Mouse (Mus musculus) leukemia stem cell, adult 10-12 weeks (primary cell): ENCODE measurements around the gene Cenpw. TPM values are rescaled to one million over a fixed set of nuclear protein-coding genes. Genes with fewer than 3 reads are reported as not detected.

Experiments
- polyA plus RNA-seq: library from polyadenylated mRNA; stranded (reverse); fragments of >175 nt; gene quantifications from 2 replicates; pipeline ENCODE4 v1.2.3, GENCODE M21; 2012; ENCODE audit warnings: low replicate concordance

The Cenpw gene
- polyA plus RNA-seq = 30.3 and 48.9 TPM in 2 replicates

DNA sequence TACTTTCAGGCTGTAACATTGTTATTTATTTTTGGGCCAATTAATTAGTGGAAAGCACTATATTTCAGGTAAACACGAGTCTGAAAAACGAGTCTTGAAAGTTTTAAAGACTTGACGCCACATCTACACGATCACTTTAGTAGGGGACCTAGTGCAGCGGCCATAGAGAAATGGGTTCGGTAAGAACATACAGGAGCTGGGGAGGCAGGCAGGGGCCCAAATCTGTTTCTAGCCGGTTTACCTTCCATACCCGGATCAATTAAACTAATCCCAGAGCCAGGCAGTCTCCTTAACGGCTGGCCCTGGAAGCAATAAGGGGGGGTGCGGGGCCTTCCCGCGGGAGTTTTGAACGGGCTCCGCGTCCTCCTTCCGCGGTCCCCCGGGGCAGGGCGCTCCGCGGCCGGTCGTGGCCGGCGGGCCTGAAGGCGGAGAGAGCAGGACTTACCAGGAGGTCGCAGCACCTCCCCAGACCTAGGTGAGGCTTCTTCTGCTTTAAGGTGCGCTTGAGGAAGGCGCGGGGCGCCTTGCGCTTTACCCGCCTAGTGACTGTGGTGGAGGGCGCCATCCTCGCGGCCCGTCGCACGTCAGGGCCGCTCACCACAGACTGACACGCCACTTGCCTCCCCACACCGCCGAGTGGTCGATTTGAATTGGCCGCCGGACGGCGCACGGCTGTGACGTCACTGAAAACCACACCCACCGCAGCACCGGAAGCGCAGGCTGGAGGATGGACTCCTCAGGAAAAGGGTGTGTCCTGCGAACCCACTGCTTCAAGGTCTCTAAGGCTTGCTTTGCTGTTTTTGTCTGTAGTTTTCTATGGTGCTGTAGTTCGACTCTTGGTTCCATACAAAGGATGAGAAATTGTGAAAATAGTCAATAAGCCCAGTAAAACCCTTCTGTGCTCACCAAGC, at the start of gene Cenpw:
TSS of gene Cenpw (minus strand) at position 645 of the 911 bp plus-strand sequence.

